Mouse (Mus musculus): Measurements from ENCODE around the gene Cma1.

GRCm38 (mm10) chr14:55943601-55944000 lies 874 bp downstream of the Cma1 start:
- TF ChIP-seq POLR2A (IDR thresholded peaks at IDR 0.05; ENCODE audit: control insufficient read depth, extremely low read depth, insufficient read depth, low read length, poor library complexity) = no peak
- no peak for TF ChIP-seq CTCF (IDR thresholded peaks at IDR 0.05; ENCODE audit: borderline replicate concordance, control insufficient read depth, extremely low read depth, insufficient read depth, low read length, poor library complexity)
